Mouse (Mus musculus): ENCODE measurements at regions not wholly inside any gene's neighbourhood (a gene's known extent, or its start where the extent isn't known, plus 50 kb on each side); places are given as distances from the start of the nearest gene placed in this dataset.

DNA sequence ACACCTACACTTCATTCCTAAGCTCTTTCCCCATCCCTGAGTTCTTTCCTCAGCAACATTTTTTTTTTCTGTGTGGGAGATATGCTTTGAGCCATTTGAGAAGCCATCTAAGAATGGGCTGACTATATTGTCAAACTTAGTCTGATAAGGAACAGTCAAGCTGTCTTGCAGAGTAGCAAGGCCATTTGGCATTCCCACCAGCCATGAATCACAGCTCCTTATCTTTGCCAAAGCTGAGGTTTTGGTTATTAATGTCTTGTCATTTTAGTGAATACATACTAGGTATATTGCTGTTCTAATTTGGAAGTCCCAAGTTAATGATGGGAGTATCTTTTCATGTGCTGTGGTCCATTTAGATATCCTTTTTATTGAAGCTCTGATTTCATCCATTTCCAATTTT lies 96.4 kb downstream of the Sox9 start:
- Histone ChIP-seq H3K4me3 (no peak overlapping the region), H3K9ac (ENCODE audit: low read depth, low read length) (no peak overlapping the region), H3K36me3 (ENCODE audit: control insufficient read depth, insufficient read depth, low read length) (no peaks in the 10 kb centered on the region), H3K4me1 (ENCODE audit: control insufficient read depth, insufficient read depth, low read length) (no peaks in the 10 kb centered on the region), H3K27ac (no peak overlapping the region), H3K79me2 (replicated peaks; ENCODE audit: control insufficient read depth, insufficient read depth, low read length) (no peaks in the 10 kb centered on the region), H3K27me3 (ENCODE audit: control insufficient read depth, insufficient read depth, low read length) (no peaks in the 10 kb centered on the region)
- intact Hi-C loops (cut with DNase I) = no loop called here
- TF ChIP-seq CTCF (IDR thresholded peaks at IDR 0.05) = no peak
- no peak for TF ChIP-seq POLR2A (IDR thresholded peaks at IDR 0.05; ENCODE audit: insufficient read depth, low read depth, low read length)
- no peak for TF ChIP-seq EP300 (IDR thresholded peaks at IDR 0.05; ENCODE audit: insufficient read depth, low read depth, low read length)
- DNase-seq = no peak

DNA sequence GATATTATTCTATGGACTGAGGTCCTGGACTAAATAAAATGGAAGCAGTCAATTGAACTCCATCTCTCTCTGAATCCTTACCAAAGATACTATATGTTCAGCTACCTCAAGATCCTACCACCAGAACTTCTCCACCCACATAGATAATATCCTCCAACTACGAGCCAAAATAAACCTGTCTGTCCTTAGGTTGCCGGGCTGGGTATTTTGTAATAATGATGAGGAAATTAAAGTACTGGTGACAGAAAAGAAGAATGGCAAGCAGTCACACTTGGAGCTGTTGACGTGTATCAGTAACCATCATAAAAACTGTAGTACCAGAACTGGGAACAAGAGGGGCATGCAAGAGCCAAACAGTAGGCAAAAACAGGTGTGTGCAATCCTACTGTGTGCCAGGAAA lies 98.7 kb downstream of the Sox9 start:
- Histone ChIP-seq H3K4me3 (no peak overlapping the region), H3K4me1 (ENCODE audit: control insufficient read depth, insufficient read depth, low read length) (no peaks in the 10 kb centered on the region), H3K36me3 (ENCODE audit: control insufficient read depth, insufficient read depth, low read length) (no peaks in the 10 kb centered on the region), H3K27ac (no peak overlapping the region), H3K79me2 (replicated peaks; ENCODE audit: control insufficient read depth, insufficient read depth, low read length) (no peaks in the 10 kb centered on the region), H3K9ac (ENCODE audit: low read depth, low read length) (no peak overlapping the region), H3K27me3 (ENCODE audit: control insufficient read depth, insufficient read depth, low read length) (no peaks in the 10 kb centered on the region)
- TF ChIP-seq EP300 (IDR thresholded peaks at IDR 0.05; ENCODE audit: insufficient read depth, low read depth, low read length) (no peak), POLR2A (IDR thresholded peaks at IDR 0.05; ENCODE audit: insufficient read depth, low read depth, low read length) (no peak), CTCF (IDR thresholded peaks at IDR 0.05) (no peak)
- WGBS = 78% methylated on average over 3 of the region's 3 CpGs
- DNase-seq = no peak
- intact Hi-C loops (cut with DNase I) = no loop called here

DNA sequence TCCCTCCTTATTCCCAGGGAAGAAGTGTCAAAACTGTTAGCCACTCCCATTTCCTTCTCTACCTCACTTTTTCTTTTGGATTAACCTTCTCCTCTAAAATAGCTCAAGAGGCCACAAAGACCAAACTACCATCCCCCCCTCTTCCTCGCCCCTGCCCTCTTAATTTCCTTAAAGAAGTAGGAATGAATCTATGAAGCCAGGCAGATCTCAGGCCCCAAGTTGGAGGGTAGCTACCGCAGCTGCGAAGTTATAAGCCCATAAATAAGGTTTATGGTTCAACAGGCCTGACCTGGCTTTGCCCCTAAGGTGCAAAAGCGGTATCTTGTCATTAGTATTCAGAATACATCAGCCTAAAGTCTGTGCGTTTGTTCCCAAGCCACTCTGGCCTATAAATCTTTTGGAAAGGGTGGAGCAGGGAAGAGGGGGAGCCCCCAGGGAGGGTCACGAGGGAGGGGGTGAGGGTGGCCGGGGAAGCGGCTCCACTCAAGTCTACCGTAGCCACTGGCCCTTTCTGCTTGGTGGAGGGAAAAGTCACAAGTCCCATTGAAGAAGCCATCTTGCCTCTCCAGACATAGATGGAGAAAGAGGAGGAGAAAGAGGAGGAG lies 103.4 kb downstream of the Sox9 start:
- Histone ChIP-seq H3K27ac (no peak overlapping the region), H3K27me3 (ENCODE audit: control insufficient read depth, insufficient read depth, low read length) (no peaks in the 10 kb centered on the region), H3K9ac (ENCODE audit: low read depth, low read length) (no peak overlapping the region), H3K36me3 (ENCODE audit: control insufficient read depth, insufficient read depth, low read length) (no peaks in the 10 kb centered on the region), H3K79me2 (replicated peaks; ENCODE audit: control insufficient read depth, insufficient read depth, low read length) (no peaks in the 10 kb centered on the region), H3K4me3 (no peak overlapping the region), H3K4me1 (ENCODE audit: control insufficient read depth, insufficient read depth, low read length) (no peaks in the 10 kb centered on the region)
- 84% methylated on average over 9 of the region's 9 CpGs for WGBS
- intact Hi-C loops (cut with DNase I) = no loop called here
- TF ChIP-seq POLR2A (IDR thresholded peaks at IDR 0.05; ENCODE audit: insufficient read depth, low read depth, low read length) = no peak
- no peak for TF ChIP-seq CTCF (IDR thresholded peaks at IDR 0.05)
- TF ChIP-seq EP300 (IDR thresholded peaks at IDR 0.05; ENCODE audit: insufficient read depth, low read depth, low read length) = no peak
- no peak for DNase-seq

- no peaks in the 10 kb centered on the region for H3K4me1 ChIP-seq (ENCODE audit: control insufficient read depth, insufficient read depth, low read length)
- no peak for DNase-seq
- H3K4me3 ChIP-seq = no peak overlapping the region
- no peak overlapping the region for H3K27ac ChIP-seq
- H3K36me3 ChIP-seq (ENCODE audit: control insufficient read depth, insufficient read depth, low read length) = no peaks in the 10 kb centered on the region
- no peak overlapping the region for H3K9ac ChIP-seq (ENCODE audit: low read depth, low read length)
- intact Hi-C loops (cut with DNase I) = no loop called here
- TF ChIP-seq EP300 (IDR thresholded peaks at IDR 0.05; ENCODE audit: insufficient read depth, low read depth, low read length) (no peak), POLR2A (IDR thresholded peaks at IDR 0.05; ENCODE audit: insufficient read depth, low read depth, low read length) (no peak)
- WGBS = 83% methylated on average over 16 of the region's 16 CpGs
- H3K27me3 ChIP-seq (ENCODE audit: control insufficient read depth, insufficient read depth, low read length) = no peaks in the 10 kb centered on the region
- H3K79me2 ChIP-seq (replicated peaks; ENCODE audit: control insufficient read depth, insufficient read depth, low read length) = no peaks in the 10 kb centered on the region
Observed at GRCm38 (mm10) chr11:112886139-112886538, 104.1 kb downstream of the Sox9 start.

DNA sequence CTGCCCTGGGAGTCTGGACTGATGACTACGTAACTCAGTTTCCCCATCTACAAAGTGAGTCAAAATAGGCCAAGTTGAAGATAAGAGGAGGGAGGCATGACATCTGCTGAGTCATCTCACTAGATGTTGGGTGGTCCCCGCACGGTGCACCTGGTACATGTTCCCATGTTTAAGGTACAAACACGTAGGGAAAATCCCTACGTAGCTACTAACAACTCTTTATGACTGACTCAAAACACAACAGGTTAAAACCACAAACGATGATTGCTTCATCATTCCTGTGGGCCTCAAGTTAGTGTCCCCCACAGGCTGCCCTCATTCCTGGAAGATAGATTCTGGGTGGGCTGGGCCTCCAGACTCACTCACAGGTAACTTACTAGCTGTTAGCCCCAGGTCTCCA lies 107.7 kb downstream of the Sox9 start:
- Histone ChIP-seq H3K27ac (no peak overlapping the region), H3K79me2 (replicated peaks; ENCODE audit: control insufficient read depth, insufficient read depth, low read length) (no peaks in the 10 kb centered on the region), H3K27me3 (ENCODE audit: control insufficient read depth, insufficient read depth, low read length) (no peaks in the 10 kb centered on the region), H3K4me3 (no peak overlapping the region), H3K36me3 (ENCODE audit: control insufficient read depth, insufficient read depth, low read length) (no peaks in the 10 kb centered on the region), H3K4me1 (ENCODE audit: control insufficient read depth, insufficient read depth, low read length) (no peaks in the 10 kb centered on the region), H3K9ac (ENCODE audit: low read depth, low read length) (no peak overlapping the region)
- DNase-seq = no peak
- intact Hi-C loops (cut with DNase I) = no loop called here
- WGBS = 92% methylated on average over 6 of the region's 6 CpGs
- no peak for TF ChIP-seq EP300 (IDR thresholded peaks at IDR 0.05; ENCODE audit: insufficient read depth, low read depth, low read length)

DNA sequence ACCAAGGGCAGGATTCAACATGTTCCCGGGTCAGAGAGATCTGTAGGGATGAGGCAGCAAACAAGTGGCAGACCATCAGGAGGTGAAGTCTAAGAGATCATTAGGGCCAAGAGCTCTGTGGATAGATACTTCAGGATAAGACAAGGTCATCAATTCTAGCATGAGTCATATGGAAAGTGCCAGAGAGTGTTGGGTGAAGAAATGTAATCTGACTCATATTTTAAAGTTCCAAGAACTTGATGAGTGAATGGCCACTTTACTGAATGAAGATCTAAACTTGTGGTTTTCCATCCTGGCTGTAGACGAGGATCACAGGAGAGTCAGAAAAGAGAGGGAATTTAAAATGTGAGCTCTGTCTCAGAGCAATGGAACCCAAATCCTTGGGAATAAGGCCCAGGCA lies 115.6 kb downstream of the Sox9 start:
- no peak for TF ChIP-seq CTCF (IDR thresholded peaks at IDR 0.05)
- TF ChIP-seq POLR2A (IDR thresholded peaks at IDR 0.05; ENCODE audit: insufficient read depth, low read depth, low read length) = no peak
- TF ChIP-seq EP300 (IDR thresholded peaks at IDR 0.05; ENCODE audit: insufficient read depth, low read depth, low read length) = no peak
- 74% methylated on average over 2 of the region's 2 CpGs for WGBS
- Histone ChIP-seq H3K36me3 (ENCODE audit: control insufficient read depth, insufficient read depth, low read length) (no peaks in the 10 kb centered on the region), H3K4me3 (no peak overlapping the region), H3K27ac (no peak overlapping the region), H3K4me1 (ENCODE audit: control insufficient read depth, insufficient read depth, low read length) (no peaks in the 10 kb centered on the region), H3K79me2 (replicated peaks; ENCODE audit: control insufficient read depth, insufficient read depth, low read length) (no peaks in the 10 kb centered on the region), H3K9ac (ENCODE audit: low read depth, low read length) (no peak overlapping the region), H3K27me3 (ENCODE audit: control insufficient read depth, insufficient read depth, low read length) (no peaks in the 10 kb centered on the region)
- intact Hi-C loops (cut with DNase I) = no loop called here
- DNase-seq = no peak
